In the genomic region with DNA sequence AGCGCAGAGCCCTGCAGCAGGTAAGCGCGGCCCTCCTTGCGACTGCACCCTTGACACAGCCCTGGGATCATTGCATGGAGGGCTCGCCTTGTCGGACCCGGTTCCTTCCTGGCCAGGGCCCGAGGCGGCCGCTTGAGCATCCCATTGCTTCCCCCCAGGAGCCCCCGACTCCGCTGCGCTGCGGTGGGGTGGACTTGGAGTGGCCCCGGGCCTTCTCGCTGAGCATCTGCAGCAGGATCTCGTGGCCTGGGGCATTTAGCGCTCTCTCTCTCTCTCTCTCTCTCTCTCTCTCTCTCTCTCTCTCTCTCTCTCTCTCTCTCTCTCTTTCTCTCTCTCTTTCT, we compare ENCODE assay signal across 8 mouse cellular contexts. TPM values are rescaled to one million over a fixed set of nuclear protein-coding genes. Genes with fewer than 3 reads are reported as not detected.
DNase-seq lines count a peak whose midpoint lies in the region; ATAC-seq and TF ChIP-seq lines count a peak whose summit lies in the region.

No protein-coding gene starts in this region.

- peak overlapping the region; percentile 85 for H3K27ac ChIP-seq in heart, embryonic 10.5 days
- H3K27ac ChIP-seq in forebrain, embryonic 12.5 days: no peak overlapping the region
- H3K27ac ChIP-seq in liver, embryonic 12.5 days: peak overlapping the region; percentile 62

- peaks cover 10% of the 10 kb centered on the region for H3K4me1 ChIP-seq in heart, embryonic 10.5 days
- peaks cover 19% of the 10 kb centered on the region for H3K4me1 ChIP-seq in forebrain, embryonic 12.5 days
- peaks cover 55% of the 10 kb centered on the region for H3K4me1 ChIP-seq in liver, embryonic 12.5 days

- peak overlapping the region; percentile 85 for H3K4me3 ChIP-seq in heart, embryonic 10.5 days
- peak overlapping the region; percentile 51 for H3K4me3 ChIP-seq in C2C12 (ENCODE audit: insufficient read depth, poor library complexity, severe bottlenecking)
- H3K4me3 ChIP-seq in forebrain, embryonic 12.5 days (replicated peaks): peak overlapping the region; percentile 80
- H3K4me3 ChIP-seq in liver, embryonic 12.5 days: peak overlapping the region; percentile 73

- peak overlapping the region; percentile 83 for H3K4me2 ChIP-seq in forebrain, embryonic 12.5 days
- peak overlapping the region; percentile 92 for H3K4me2 ChIP-seq in liver, embryonic 12.5 days

- no peaks in the 10 kb centered on the region for H3K9me3 ChIP-seq in heart, embryonic 10.5 days
- H3K9me3 ChIP-seq in forebrain, embryonic 12.5 days: no peaks in the 10 kb centered on the region
- H3K9me3 ChIP-seq in liver, embryonic 12.5 days (replicated peaks): no peaks in the 10 kb centered on the region

- DNase-seq in heart, embryonic 10.5 days (ENCODE audit: low spot score): no peak
- DNase-seq in heart, postnatal 14 days: no peak
- DNase-seq in cerebellum, postnatal 14 days: no peak
- DNase-seq in right cerebral cortex, postnatal 10 days (ENCODE audit: low spot score in 2 of 2): no peak
- DNase-seq in gastrocnemius, postnatal 4 days (ENCODE audit: low spot score in 2 of 2): no peak

- H3K79me3 ChIP-seq in C2C12 (ENCODE audit: low read depth): peaks cover 1% of the 10 kb centered on the region

- H3K79me2 ChIP-seq in C2C12 (ENCODE audit: control insufficient read depth, insufficient read depth): peaks cover 5% of the 10 kb centered on the region

- no peaks in the 10 kb centered on the region for H3K27me3 ChIP-seq in heart, embryonic 10.5 days (ENCODE audit: insufficient read depth, poor library complexity, severe bottlenecking)
- no peaks in the 10 kb centered on the region for H3K27me3 ChIP-seq in C2C12 (ENCODE audit: control insufficient read depth, insufficient read depth, insufficient read length)
- no peaks in the 10 kb centered on the region for H3K27me3 ChIP-seq in forebrain, embryonic 12.5 days
- H3K27me3 ChIP-seq in liver, embryonic 12.5 days (replicated peaks): no peaks in the 10 kb centered on the region

- ATAC-seq in forebrain, embryonic 12.5 days (ENCODE audit: low FRiP score): no peak
- peak; percentile 52 for ATAC-seq in liver, embryonic 12.5 days

- peaks cover 2% of the 10 kb centered on the region; the same call in 1 of the 2 replicates for H3K36me3 ChIP-seq in heart, embryonic 10.5 days
- no peaks in the 10 kb centered on the region for H3K36me3 ChIP-seq in C2C12 (ENCODE audit: control insufficient read depth, insufficient read depth)
- H3K36me3 ChIP-seq in forebrain, embryonic 12.5 days (replicated peaks): no peaks in the 10 kb centered on the region
- H3K36me3 ChIP-seq in liver, embryonic 12.5 days: peaks cover 15% of the 10 kb centered on the region

- intact Hi-C loops in heart, postnatal 14 days (cut with DNase I): no loop called here

- peak overlapping the region; percentile 81 for H3ac ChIP-seq in C2C12 (ENCODE audit: control insufficient read depth, insufficient read length, low read depth)

- no peak for TF ChIP-seq CTCF in C2C12 (IDR thresholded peaks at IDR 0.05; ENCODE audit: control insufficient read depth, insufficient read depth, insufficient read length)

- WGBS in heart, embryonic 10.5 days: under 1% methylated on average over 17 of the region's 18 CpGs
- WGBS in forebrain, embryonic 12.5 days: 0% methylated on average over 18 of the region's 18 CpGs
- 2% methylated on average over 16 of the region's 18 CpGs for WGBS in liver, embryonic 12.5 days (ENCODE audit: insufficient replicate concordance)

- H3K9ac ChIP-seq in forebrain, embryonic 12.5 days: peak overlapping the region; percentile 80
- peak overlapping the region; percentile 73 for H3K9ac ChIP-seq in liver, embryonic 12.5 days

TF ChIP-seq in C2C12, 6 proteins besides CTCF, POLR2A, EP300 and RAD21:
- TF ChIP-seq MYOD1 (IDR thresholded peaks at IDR 0.05; ENCODE audit: control insufficient read depth, insufficient read length, low read depth) (no peak), CEBPB (IDR thresholded peaks at IDR 0.05; ENCODE audit: low read depth) (no peak), FOSL1 (IDR thresholded peaks at IDR 0.05; ENCODE audit: insufficient read depth, low read length, poor library complexity, severe bottlenecking) (no peak), USF1 (IDR thresholded peaks at IDR 0.05; ENCODE audit: low read depth) (no peak)
TF ChIP-seq in C2C12: peak in this region for 0.

RNA-seq across cellular contexts. Expression of gene Armc9, which starts 0.2 kb away (rescaled TPM):
- 17.0 and 21.6 TPM in 2 replicates for polyA plus RNA-seq in heart, embryonic 10.5 days (2016; fragmentation: Nextera tagmentation; extraction: Ambion mirVana)
- total RNA-seq in heart, postnatal 14 days (2021): 1 to 10 TPM; 2.9 to 3.3 TPM
- polyA plus RNA-seq in C2C12 (2012; fragmentation: generic; extraction: Trizol): 5.6 TPM
- 36.8 and 38.6 TPM in 2 replicates for polyA plus RNA-seq in forebrain, embryonic 12.5 days (2016; fragmentation: Nextera tagmentation; extraction: Ambion mirVana)
- polyA plus RNA-seq in liver, embryonic 12.5 days (2016; fragmentation: Nextera tagmentation; extraction: Ambion mirVana): 15.2 and 16.9 TPM in 2 replicates
- 1 to 10 TPM; 5.4 to 9.1 TPM for total RNA-seq in gastrocnemius, postnatal 4 days (2021)

RNA-seq across cellular contexts. Expression of gene Gm21972, which starts 21.4 kb away (rescaled TPM):
- 0.24 TPM in 1 of 2 replicates, not detected in the other for polyA plus RNA-seq in heart, embryonic 10.5 days (2016; fragmentation: Nextera tagmentation; extraction: Ambion mirVana)
- total RNA-seq in heart, postnatal 14 days (2021): 1 to 10 TPM; 1.7 to 2.8 TPM
- polyA plus RNA-seq in C2C12 (2012; fragmentation: generic; extraction: Trizol): 1.9 TPM
- polyA plus RNA-seq in forebrain, embryonic 12.5 days (2016; fragmentation: Nextera tagmentation; extraction: Ambion mirVana): 0.54 TPM in 1 of 2 replicates, not detected in the other
- polyA plus RNA-seq in liver, embryonic 12.5 days (2016; fragmentation: Nextera tagmentation; extraction: Ambion mirVana): 0.30 TPM in 1 of 2 replicates, not detected in the other
- total RNA-seq in gastrocnemius, postnatal 4 days (2021): 1 to 10 TPM in 1 of 2 experiments, not detected in 1; 1.3 TPM

RNA-seq across cellular contexts. Expression of gene Htr2b, which starts 43.0 kb away (rescaled TPM):
- polyA plus RNA-seq in heart, embryonic 10.5 days (2016; fragmentation: Nextera tagmentation; extraction: Ambion mirVana): 0.40 and 0.51 TPM in 2 replicates
- total RNA-seq in heart, postnatal 14 days (2021): under 1 TPM in 1 of 2 experiments, not detected in 1; 0.20 TPM
- polyA plus RNA-seq in C2C12 (2012; fragmentation: generic; extraction: Trizol): 0.14 TPM
- polyA plus RNA-seq in forebrain, embryonic 12.5 days (2016; fragmentation: Nextera tagmentation; extraction: Ambion mirVana): 0.44 and 0.75 TPM in 2 replicates
- 0.26 and 0.51 TPM in 2 replicates for polyA plus RNA-seq in liver, embryonic 12.5 days (2016; fragmentation: Nextera tagmentation; extraction: Ambion mirVana)
- 1 to 10 TPM; 1.2 TPM for total RNA-seq in gastrocnemius, postnatal 4 days (2021)
